Mouse (Mus musculus): ENCODE data around the gene Gm10972.

GRCm38 (mm10) chr3:94690616-94691247, 47.8 kb downstream of the Gm10972 start:
- TF ChIP-seq GATA1 (IDR thresholded peaks at IDR 0.05; ENCODE audit: borderline replicate concordance, low read length) (no peak), FLI1 (IDR thresholded peaks at IDR 0.05; ENCODE audit: low read length) (no peak)

Measured in megakaryocyte, embryonic 14.5 days (primary cell).